In genomic region chr11:68431699-68432360, GRCm38 (mm10) we compare ENCODE assay signal across 8 mouse cellular contexts. TPM values are rescaled to one million over a fixed set of nuclear protein-coding genes. Genes with fewer than 3 reads are reported as not detected.
DNase-seq lines count a peak whose midpoint lies in the region; ATAC-seq lines count a peak whose summit lies in the region.

Pik3r5 (plus strand) TSS chr11:68432121.

- peak; percentile 77 for ATAC-seq in common myeloid progenitor, adult 5-6 weeks (replicated peaks; ENCODE audit: low read depth, poor library complexity, severe bottlenecking)

- peak; percentile 88 for DNase-seq in R1 (ENCODE audit: low read depth, low spot score)
- peak; percentile 83 for DNase-seq in gastrocnemius, postnatal 10 days
- peak; percentile 96 for DNase-seq in induced T-regulatory cell, adult 2 months (ENCODE audit: low read depth)
- DNase-seq in left cerebral cortex, postnatal 25 days (ENCODE audit: low spot score in 2 of 2): peak; percentile 61 to 62
- peak; percentile 88 for DNase-seq in mesoderm, embryonic 11.5 days (ENCODE audit: low read depth, low spot score)
- peak; percentile 44 for DNase-seq in right cerebral cortex, postnatal 25 days
- DNase-seq in urinary bladder, postnatal 36 days (ENCODE audit: low spot score in 2 of 2): peak; percentile 59 to 72

- intact Hi-C loops in left cerebral cortex, postnatal 25 days (cut with DNase I): loop anchor here (5.0 kb wide), 2 partner anchors 40 to 120 kb away; no protein-coding TSS in a partner anchor

RNA-seq across cellular contexts. Expression of gene Pik3r5, which starts in this region (rescaled TPM):
- 3.3 and 3.6 TPM in 2 replicates for total RNA-seq in common myeloid progenitor, adult 5-6 weeks (2017)
- total RNA-seq in gastrocnemius, postnatal 10 days (2021): under 1 TPM; 0.52 to 0.54 TPM
- total RNA-seq in left cerebral cortex, postnatal 25 days (2021): 1 to 10 TPM; 2.1 to 4.2 TPM

Comparison
In these comparisons a context has a peak if more than half of its experiments do, and no peak if none do; other contexts are left out.
1. Peak in every context shown above with its lines: DNase-seq and ATAC-seq.
2. Peak in DNase-seq in gastrocnemius, postnatal 10 days; RNA of the gene not detected or under 1 TPM.
3. DNase-seq: peak in every context shown above with its lines; median percentile 96 in induced T-regulatory cell, adult 2 months; 88 in R1; 88 in mesoderm, embryonic 11.5 days; 83 in gastrocnemius, postnatal 10 days; 66 in urinary bladder, postnatal 36 days; 62 in left cerebral cortex, postnatal 25 days; 44 in right cerebral cortex, postnatal 25 days.